Mouse (Mus musculus) adipocyte (in vitro differentiated cells): ENCODE data around the gene Bcar3.

Experiments
- DNase-seq: peaks from one replicate; pipeline ENCODE4 v3.0.0-alpha.2; 2016; ENCODE audit warnings: low spot score

The Bcar3 gene

DNA sequence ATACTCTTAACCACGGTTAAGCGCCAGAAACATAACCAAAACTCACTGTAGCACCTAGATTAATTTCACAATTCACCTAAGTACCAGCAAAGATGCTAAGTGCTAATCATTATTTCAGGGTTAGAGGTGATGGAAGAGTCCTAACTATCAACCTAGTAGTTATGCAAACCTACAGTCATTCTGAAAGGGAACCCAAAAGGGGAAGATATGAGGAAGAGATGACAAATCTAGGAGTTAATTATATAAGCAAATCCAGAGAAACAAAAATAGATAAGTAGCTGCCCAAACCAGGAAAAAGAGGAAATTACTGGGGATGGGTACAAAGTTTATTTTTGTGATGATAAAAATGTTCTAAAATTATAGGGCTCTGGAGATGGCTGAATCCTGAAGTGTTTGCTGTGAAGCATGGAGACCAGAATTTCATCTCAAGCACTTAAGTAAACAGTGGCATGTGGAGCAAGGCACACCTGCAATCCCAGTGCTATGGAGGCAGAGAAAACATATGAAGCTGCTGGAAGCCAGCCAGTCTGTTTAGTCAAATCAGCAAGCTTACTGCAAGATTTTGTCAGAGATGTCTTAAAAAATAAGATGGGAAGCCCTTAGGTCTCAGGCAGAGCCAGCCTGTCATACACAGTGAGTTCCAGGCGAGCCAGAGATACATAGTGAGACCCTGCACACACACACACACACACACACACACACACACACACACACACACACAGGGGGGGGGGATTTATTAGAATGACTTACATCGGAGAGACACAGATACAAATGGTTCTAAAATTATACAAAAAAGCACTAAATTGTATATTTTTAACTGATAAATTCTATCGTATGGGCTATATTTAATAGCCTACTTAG is 279.7 kb downstream of the Bcar3 start:
- no peak for DNase-seq

DNA sequence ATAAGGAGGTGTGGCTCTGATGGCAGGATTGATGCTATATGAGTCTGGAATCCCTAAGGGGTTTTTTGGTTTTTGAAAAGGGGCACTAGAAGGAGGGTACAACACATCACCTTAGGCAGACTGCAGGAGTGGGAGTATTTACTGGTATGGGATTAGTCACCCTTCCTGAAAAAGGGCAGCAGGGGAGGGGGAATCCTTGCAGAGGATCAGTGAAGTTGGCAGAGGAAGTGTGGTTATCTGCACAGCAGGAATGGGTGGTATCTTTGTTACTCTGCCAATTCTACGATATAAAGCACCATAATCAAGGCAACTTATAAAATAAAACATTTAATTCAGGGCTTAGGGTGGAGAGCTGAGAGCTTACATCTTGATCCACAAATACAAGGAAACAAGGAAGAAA is 281.0 kb downstream of the Bcar3 start:
- no peak for DNase-seq

DNA sequence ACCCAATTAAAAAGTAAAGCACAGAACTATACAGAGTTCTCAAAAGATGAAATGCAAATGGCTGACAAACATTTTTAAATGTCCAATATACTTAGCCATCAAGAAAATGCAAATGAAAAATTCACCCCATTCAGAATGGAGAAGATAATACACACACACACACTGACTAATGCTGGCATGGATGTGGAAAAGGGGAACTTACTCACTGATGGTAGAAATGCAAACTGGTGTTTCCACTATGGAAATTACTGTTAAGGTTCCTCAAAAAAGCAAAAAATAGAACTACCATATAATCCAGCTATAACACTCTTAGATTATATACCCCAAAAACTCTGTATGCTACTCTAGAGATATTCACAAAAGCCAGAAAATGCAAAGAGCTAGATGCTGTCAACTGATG is 283.4 kb downstream of the Bcar3 start:
- DNase-seq, result no peak
